Mouse (Mus musculus): ENCODE data around the gene Slc2a10.

- TF ChIP-seq MAFK (IDR thresholded peaks at IDR 0.05; ENCODE audit: insufficient read depth, low read depth, low read length) (no peak), ZC3H11A (IDR thresholded peaks at IDR 0.05; ENCODE audit: borderline replicate concordance, low read depth, low read length) (no peak), CHD2 (IDR thresholded peaks at IDR 0.05; ENCODE audit: low read depth, low read length) (no peak)
Measured at GRCm38 (mm10) chr2:165492648-165493553, 10.7 kb upstream of the Slc2a10 start, which contains the start of gene Trp53rka.

Data from ES-E14 (cell line).